Mouse (Mus musculus): ENCODE results near the gene Slc38a8. TPM values are rescaled to one million over a fixed set of nuclear protein-coding genes. Genes with fewer than 3 reads are reported as not detected.

Gene Slc38a8
- polyA plus RNA-seq (2014; fragmentation: Nextera tagmentation; extraction: Ambion mirVana): not detected in 2 replicates

GRCm38 (mm10) chr8:119501598-119501997 lies at the start of gene Slc38a8:
Gene Slc38a8 (minus strand): TSS chr8:119501698.
- H3K9ac ChIP-seq: no peak within 1 kb of the TSS
- no peak for DNase-seq (ENCODE audit: low spot score)
- ATAC-seq (ENCODE audit: low FRiP score): no peak
- H3K4me2 ChIP-seq (replicated peaks): no peak within 1 kb of the TSS
- H3K4me1 ChIP-seq (replicated peaks; ENCODE audit: control insufficient read depth, insufficient read depth, low read length): no peaks in the 10 kb centered on the region; the same call in 1 of the 2 replicates
- WGBS: 64% methylated on average over 5 of the region's 5 CpGs
- H3K27me3 ChIP-seq (ENCODE audit: control insufficient read depth, insufficient read depth, low read length): no peaks in the 10 kb centered on the region
- H3K27ac ChIP-seq: no peak within 1 kb of the TSS
- H3K36me3 ChIP-seq (replicated peaks; ENCODE audit: control insufficient read depth, insufficient read depth): no peaks in the 10 kb centered on the region; the same call in 1 of the 2 replicates
- H3K9me3 ChIP-seq (ENCODE audit: control insufficient read depth, low read length): no peaks in the 10 kb centered on the region
- H3K4me3 ChIP-seq (replicated peaks; ENCODE audit: low read length): no peak within 1 kb of the TSS

GRCm38 (mm10) chr8:119548560-119549113 lies 47.1 kb upstream of the Slc38a8 start:
- no peak for DNase-seq (ENCODE audit: low spot score)
- Histone ChIP-seq H3K36me3 (replicated peaks; ENCODE audit: control insufficient read depth, insufficient read depth) (peaks cover 35% of the 10 kb centered on the region), H3K4me2 (replicated peaks) (no peak overlapping the region), H3K4me1 (replicated peaks; ENCODE audit: control insufficient read depth, insufficient read depth, low read length) (no peaks in the 10 kb centered on the region), H3K9me3 (ENCODE audit: control insufficient read depth, low read length) (no peaks in the 10 kb centered on the region), H3K27me3 (ENCODE audit: control insufficient read depth, insufficient read depth, low read length) (no peaks in the 10 kb centered on the region), H3K4me3 (replicated peaks; ENCODE audit: low read length) (no peak overlapping the region), H3K9ac (no peak overlapping the region), H3K27ac (no peak overlapping the region)
- no peak for ATAC-seq (ENCODE audit: low FRiP score)
- WGBS: 86% methylated on average over 7 of the region's 7 CpGs

- no peak overlapping the region for H3K4me2 ChIP-seq (replicated peaks)
- H3K9me3 ChIP-seq (ENCODE audit: control insufficient read depth, low read length): no peaks in the 10 kb centered on the region
- WGBS: 91% methylated on average over 18 of the region's 18 CpGs
- no peak overlapping the region for H3K9ac ChIP-seq
- H3K27me3 ChIP-seq (ENCODE audit: control insufficient read depth, insufficient read depth, low read length): no peaks in the 10 kb centered on the region
- H3K4me3 ChIP-seq (replicated peaks; ENCODE audit: low read length): no peak overlapping the region
- no peak overlapping the region for H3K27ac ChIP-seq
- ATAC-seq (ENCODE audit: low FRiP score): no peak
- no peak for DNase-seq (ENCODE audit: low spot score)
- H3K36me3 ChIP-seq (replicated peaks; ENCODE audit: control insufficient read depth, insufficient read depth): peaks cover 50% of the 10 kb centered on the region
- no peaks in the 10 kb centered on the region for H3K4me1 ChIP-seq (replicated peaks; ENCODE audit: control insufficient read depth, insufficient read depth, low read length)
Measured at GRCm38 (mm10) chr8:119547019-119547691, 45.7 kb upstream of the Slc38a8 start.

GRCm38 (mm10) chr8:119545791-119546190 lies 44.3 kb upstream of the Slc38a8 start:
- peaks cover 64% of the 10 kb centered on the region for H3K36me3 ChIP-seq (replicated peaks; ENCODE audit: control insufficient read depth, insufficient read depth)
- H3K27me3 ChIP-seq (ENCODE audit: control insufficient read depth, insufficient read depth, low read length): no peaks in the 10 kb centered on the region
- H3K9ac ChIP-seq: no peak overlapping the region
- ATAC-seq (ENCODE audit: low FRiP score) (no peak), DNase-seq (ENCODE audit: low spot score) (no peak)
- 93% methylated on average over 6 of the region's 6 CpGs for WGBS
- no peaks in the 10 kb centered on the region for H3K9me3 ChIP-seq (ENCODE audit: control insufficient read depth, low read length)
- no peak overlapping the region for H3K27ac ChIP-seq
- H3K4me3 ChIP-seq (replicated peaks; ENCODE audit: low read length): no peak overlapping the region
- no peaks in the 10 kb centered on the region for H3K4me1 ChIP-seq (replicated peaks; ENCODE audit: control insufficient read depth, insufficient read depth, low read length)
- no peak overlapping the region for H3K4me2 ChIP-seq (replicated peaks)

GRCm38 (mm10) chr8:119545180-119545579 lies 43.7 kb upstream of the Slc38a8 start:
- Histone ChIP-seq H3K4me2 (replicated peaks) (no peak overlapping the region), H3K9ac (no peak overlapping the region), H3K4me1 (replicated peaks; ENCODE audit: control insufficient read depth, insufficient read depth, low read length) (no peaks in the 10 kb centered on the region), H3K36me3 (replicated peaks; ENCODE audit: control insufficient read depth, insufficient read depth) (peaks cover 70% of the 10 kb centered on the region), H3K9me3 (ENCODE audit: control insufficient read depth, low read length) (no peaks in the 10 kb centered on the region), H3K4me3 (replicated peaks; ENCODE audit: low read length) (no peak overlapping the region), H3K27me3 (ENCODE audit: control insufficient read depth, insufficient read depth, low read length) (no peaks in the 10 kb centered on the region), H3K27ac (no peak overlapping the region)
- 84% methylated on average over 6 of the region's 6 CpGs for WGBS
- DNase-seq (ENCODE audit: low spot score) (no peak), ATAC-seq (ENCODE audit: low FRiP score) (no peak)

GRCm38 (mm10) chr8:119544606-119545005 lies 43.1 kb upstream of the Slc38a8 start:
- H3K9ac ChIP-seq: no peak overlapping the region
- H3K36me3 ChIP-seq (replicated peaks; ENCODE audit: control insufficient read depth, insufficient read depth): peaks cover 76% of the 10 kb centered on the region
- H3K4me3 ChIP-seq (replicated peaks; ENCODE audit: low read length): no peak overlapping the region
- no peaks in the 10 kb centered on the region for H3K9me3 ChIP-seq (ENCODE audit: control insufficient read depth, low read length)
- no peaks in the 10 kb centered on the region for H3K27me3 ChIP-seq (ENCODE audit: control insufficient read depth, insufficient read depth, low read length)
- no peak overlapping the region for H3K27ac ChIP-seq
- H3K4me2 ChIP-seq (replicated peaks): no peak overlapping the region
- no peak for ATAC-seq (ENCODE audit: low FRiP score)
- DNase-seq (ENCODE audit: low spot score): no peak
- 92% methylated on average over 3 of the region's 3 CpGs for WGBS
- no peaks in the 10 kb centered on the region for H3K4me1 ChIP-seq (replicated peaks; ENCODE audit: control insufficient read depth, insufficient read depth, low read length)

- H3K27ac ChIP-seq: no peak overlapping the region
- H3K36me3 ChIP-seq (replicated peaks; ENCODE audit: control insufficient read depth, insufficient read depth): peaks cover 100% of the 10 kb centered on the region
- H3K4me2 ChIP-seq (replicated peaks): no peak overlapping the region
- H3K4me1 ChIP-seq (replicated peaks; ENCODE audit: control insufficient read depth, insufficient read depth, low read length): no peaks in the 10 kb centered on the region
- ATAC-seq (ENCODE audit: low FRiP score): no peak
- no peak overlapping the region for H3K4me3 ChIP-seq (replicated peaks; ENCODE audit: low read length)
- no peak for DNase-seq (ENCODE audit: low spot score)
- 88% methylated on average over 9 of the region's 9 CpGs for WGBS
- H3K9me3 ChIP-seq (ENCODE audit: control insufficient read depth, low read length): no peaks in the 10 kb centered on the region
- H3K27me3 ChIP-seq (ENCODE audit: control insufficient read depth, insufficient read depth, low read length): no peaks in the 10 kb centered on the region
- H3K9ac ChIP-seq: no peak overlapping the region
Measured at GRCm38 (mm10) chr8:119531973-119532372, 30.5 kb upstream of the Slc38a8 start.

- peaks cover 100% of the 10 kb centered on the region for H3K36me3 ChIP-seq (replicated peaks; ENCODE audit: control insufficient read depth, insufficient read depth)
Measured at GRCm38 (mm10) chr8:119531397-119531796, 29.9 kb upstream of the Slc38a8 start.

GRCm38 (mm10) chr8:119530937-119531336 lies 29.4 kb upstream of the Slc38a8 start:
- Histone ChIP-seq H3K36me3 (replicated peaks; ENCODE audit: control insufficient read depth, insufficient read depth) (peaks cover 99% of the 10 kb centered on the region), H3K27ac (no peak overlapping the region), H3K27me3 (ENCODE audit: control insufficient read depth, insufficient read depth, low read length) (no peaks in the 10 kb centered on the region), H3K9me3 (ENCODE audit: control insufficient read depth, low read length) (no peaks in the 10 kb centered on the region), H3K4me1 (replicated peaks; ENCODE audit: control insufficient read depth, insufficient read depth, low read length) (no peaks in the 10 kb centered on the region), H3K9ac (no peak overlapping the region), H3K4me2 (replicated peaks) (no peak overlapping the region), H3K4me3 (replicated peaks; ENCODE audit: low read length) (no peak overlapping the region)
- 92% methylated on average over 6 of the region's 6 CpGs for whole genome bisulfite sequencing
- ATAC-seq (ENCODE audit: low FRiP score) (no peak), DNase-seq (ENCODE audit: low spot score) (no peak)

More at GRCm38 (mm10) chr8:119531397-119531796, 29.9 kb upstream of the Slc38a8 start:
- DNase-seq (ENCODE audit: low spot score): no peak
- H3K9ac ChIP-seq: no peak overlapping the region
- H3K4me2 ChIP-seq (replicated peaks): no peak overlapping the region
- no peaks in the 10 kb centered on the region for H3K9me3 ChIP-seq (ENCODE audit: control insufficient read depth, low read length)
- 95% methylated on average over 3 of the region's 3 CpGs for WGBS
- H3K27me3 ChIP-seq (ENCODE audit: control insufficient read depth, insufficient read depth, low read length): no peaks in the 10 kb centered on the region
- no peak overlapping the region for H3K4me3 ChIP-seq (replicated peaks; ENCODE audit: low read length)
- H3K4me1 ChIP-seq (replicated peaks; ENCODE audit: control insufficient read depth, insufficient read depth, low read length): no peaks in the 10 kb centered on the region
- no peak for ATAC-seq (ENCODE audit: low FRiP score)
- H3K27ac ChIP-seq: no peak overlapping the region

Measured in hindbrain, embryonic 14.5 days (tissue).